Mouse (Mus musculus) megakaryocyte, embryonic 14.5 days (primary cell): ENCODE measurements around the gene Irak3. TPM values are rescaled to one million over a fixed set of nuclear protein-coding genes. Genes with fewer than 3 reads are reported as not detected.

ENCODE experiments used
- H3K27me3 ChIP-seq: replicated peaks from 2 replicates; pipeline ENCODE3; 2012; ENCODE audit warnings: inconsistent platforms
- H3K36me3 ChIP-seq: replicated peaks from 2 replicates; pipeline ENCODE3; 2012; ENCODE audit warnings: low read length, inconsistent platforms, mixed read lengths
- H3K4me1 ChIP-seq: 2 replicates; pipeline ENCODE4 v1.6.1; 2012; ENCODE audit warnings: inconsistent platforms
- H3K4me3 ChIP-seq: replicated peaks from 2 replicates; pipeline ENCODE3; 2012; ENCODE audit warnings: moderate library complexity, mild to moderate bottlenecking, inconsistent platforms
- H3K9me3 ChIP-seq: 2 replicates; pipeline ENCODE4 v1.6.1; 2012; ENCODE audit warnings: inconsistent platforms
- FLI1 ChIP-seq: IDR thresholded peaks from 2 replicates; pipeline ENCODE4 v1.6.1; 2012; ENCODE audit warnings: low read length, inconsistent platforms, mixed read lengths
- GATA1 ChIP-seq: IDR thresholded peaks from 3 replicates; pipeline ENCODE4 v1.6.1; 2012; ENCODE audit warnings: mixed read lengths, low read length, inconsistent platforms, borderline replicate concordance
- polyA plus RNA-seq: library from polyadenylated mRNA; stranded (reverse); fragments of >175 nt; gene quantifications from 2 replicates; pipeline ENCODE4 v1.2.3, GENCODE M21; 2012; ENCODE audit warnings: low replicate concordance; ENCODE audit not compliant: insufficient read depth

The Irak3 gene
- 4.9 TPM in 1 of 2 replicates, not detected in the other for polyA plus RNA-seq

GRCm38 (mm10) chr10:120201961-120202402, at the start of gene Irak3:
TSS of gene Irak3 (minus strand) at chr10:120202130.
- Histone ChIP-seq H3K27me3 (no peaks in the 10 kb centered on the region), H3K4me3 (peak within 1 kb of the TSS; percentile 92), H3K36me3 (peaks cover 32% of the 10 kb centered on the region), H3K9me3 (no peaks in the 10 kb centered on the region; the same call in 1 of the 2 replicates), H3K4me1 (peaks cover 46% of the 10 kb centered on the region)
- TF ChIP-seq GATA1 = no peak
- TF ChIP-seq FLI1 = no peak

- Histone ChIP-seq H3K27me3 (peaks cover 38% of the 10 kb centered on the region), H3K4me1 (peaks cover 19% of the 10 kb centered on the region), H3K9me3 (no peaks in the 10 kb centered on the region), H3K36me3 (no peaks in the 10 kb centered on the region), H3K4me3 (no peak overlapping the region)
- TF ChIP-seq FLI1 (no peak), GATA1 (no peak)
These were observed 49.2 kb upstream of the Irak3 start for GRCm38 (mm10) chr10:120250911-120251683.

- Histone ChIP-seq H3K4me1 (peaks cover 14% of the 10 kb centered on the region), H3K27me3 (peaks cover 17% of the 10 kb centered on the region), H3K4me3 (peak overlapping the region; percentile 83), H3K9me3 (no peaks in the 10 kb centered on the region), H3K36me3 (no peaks in the 10 kb centered on the region)
- no peak for TF ChIP-seq FLI1
- TF ChIP-seq GATA1 = no peak
These were observed 45.2 kb upstream of the Irak3 start for GRCm38 (mm10) chr10:120246994-120247750.

GRCm38 (mm10) chr10:120245681-120246080, 43.8 kb upstream of the Irak3 start:
- Histone ChIP-seq H3K4me3 (no peak overlapping the region), H3K4me1 (peaks cover 11% of the 10 kb centered on the region), H3K9me3 (no peaks in the 10 kb centered on the region), H3K36me3 (no peaks in the 10 kb centered on the region), H3K27me3 (peaks cover 12% of the 10 kb centered on the region)
- TF ChIP-seq FLI1 (no peak), GATA1 (no peak)

GRCm38 (mm10) chr10:120242421-120242820, 40.5 kb upstream of the Irak3 start:
- Histone ChIP-seq H3K4me1 (peaks cover 13% of the 10 kb centered on the region), H3K36me3 (no peaks in the 10 kb centered on the region), H3K27me3 (peaks cover 14% of the 10 kb centered on the region), H3K4me3 (no peak overlapping the region), H3K9me3 (no peaks in the 10 kb centered on the region)
- TF ChIP-seq GATA1 (no peak), FLI1 (no peak)

- H3K4me1 ChIP-seq = peaks cover 10% of the 10 kb centered on the region; the same call in 1 of the 2 replicates
- H3K36me3 ChIP-seq = no peaks in the 10 kb centered on the region
- H3K27me3 ChIP-seq = peaks cover 18% of the 10 kb centered on the region
- no peaks in the 10 kb centered on the region for H3K9me3 ChIP-seq
- no peak overlapping the region for H3K4me3 ChIP-seq
- TF ChIP-seq FLI1 (no peak), GATA1 (no peak)
These were observed 37.5 kb upstream of the Irak3 start for GRCm38 (mm10) chr10:120239476-120239875.

GRCm38 (mm10) chr10:120238241-120238640, 36.3 kb upstream of the Irak3 start:
- no peak for TF ChIP-seq GATA1
- TF ChIP-seq FLI1 = no peak
- H3K36me3 ChIP-seq = peaks cover 6% of the 10 kb centered on the region
- no peak overlapping the region for H3K4me3 ChIP-seq
- H3K4me1 ChIP-seq = peaks cover 6% of the 10 kb centered on the region; the same call in 1 of the 2 replicates
- H3K9me3 ChIP-seq = no peaks in the 10 kb centered on the region
- peaks cover 18% of the 10 kb centered on the region for H3K27me3 ChIP-seq

- Histone ChIP-seq H3K4me1 (peaks cover 3% of the 10 kb centered on the region; the same call in 1 of the 2 replicates), H3K9me3 (no peaks in the 10 kb centered on the region), H3K4me3 (no peak overlapping the region), H3K36me3 (peaks cover 20% of the 10 kb centered on the region), H3K27me3 (peaks cover 11% of the 10 kb centered on the region)
- no peak for TF ChIP-seq FLI1
These were observed 34.9 kb upstream of the Irak3 start for GRCm38 (mm10) chr10:120236855-120237254.

GRCm38 (mm10) chr10:120233655-120234367, 31.9 kb upstream of the Irak3 start:
- peaks cover 47% of the 10 kb centered on the region for H3K36me3 ChIP-seq
- H3K4me3 ChIP-seq = no peak overlapping the region
- TF ChIP-seq FLI1 (no peak), GATA1 (no peak)
- peaks cover 4% of the 10 kb centered on the region for H3K27me3 ChIP-seq
- peaks cover 22% of the 10 kb centered on the region for H3K4me1 ChIP-seq
- H3K9me3 ChIP-seq = no peaks in the 10 kb centered on the region
